Comparison of ENCODE assay signal across 18 mouse cellular contexts in genomic region chr5:102206456-102206855, GRCm38 (mm10).
A peak's percentile ranks its signal among the peaks of the same experiment; 100 is the strongest.
DNase-seq lines count a peak whose midpoint lies in the region; ATAC-seq lines count a peak whose summit lies in the region.
"Had no signal": no experiment of that assay in that cellular context is flagged by ENCODE, and none has a peak within 500 bp of the region (broad histone marks: within the 10 kb centered on the region; RNA-seq: fewer than 3 reads in every experiment).

No protein-coding gene starts in this region.

- no peak overlapping the region for H3K4me2 ChIP-seq in embryonic facial prominence, embryonic 13.5 days
- H3K4me2 ChIP-seq in hindbrain, embryonic 14.5 days (replicated peaks) = 0 out of 2 replicates have a peak overlapping the region, but pooled peaks have one; percentile 51
- H3K4me2 ChIP-seq in hindbrain, embryonic 16.5 days (ENCODE audit: low read length) = no peak overlapping the region; the same call in 1 of the 2 replicates
- peak overlapping the region; percentile 52; the same call in 1 of the 2 replicates for H3K4me2 ChIP-seq in kidney, embryonic 15.5 days
- 0 out of 2 replicates have a peak overlapping the region, but pooled peaks have one; percentile 52 for H3K4me2 ChIP-seq in neural tube, embryonic 15.5 days

- no peak overlapping the region for H3K4me3 ChIP-seq in embryonic facial prominence, embryonic 13.5 days
- H3K4me3 ChIP-seq in embryonic facial prominence, embryonic 10.5 days = no peak overlapping the region
- H3K4me3 ChIP-seq in hindbrain, embryonic 14.5 days (replicated peaks; ENCODE audit: low read length) = no peak overlapping the region
- no peak overlapping the region for H3K4me3 ChIP-seq in hindbrain, embryonic 16.5 days (ENCODE audit: low read length)
- no peak overlapping the region for H3K4me3 ChIP-seq in kidney, embryonic 15.5 days (replicated peaks)
- no peak overlapping the region for H3K4me3 ChIP-seq in neural tube, embryonic 15.5 days (replicated peaks)
- H3K4me3 ChIP-seq: erythroblast, embryonic 14.5 days; heart, adult 2 months; intestine, embryonic 15.5 days; limb, embryonic 12.5 days had no signal

- peaks cover 2% of the 10 kb centered on the region; the same call in 1 of the 2 replicates for H3K4me1 ChIP-seq in embryonic facial prominence, embryonic 13.5 days
- no peaks in the 10 kb centered on the region for H3K4me1 ChIP-seq in embryonic facial prominence, embryonic 10.5 days
- H3K4me1 ChIP-seq in hindbrain, embryonic 14.5 days (replicated peaks; ENCODE audit: control insufficient read depth, insufficient read depth, low read length) = 0 out of 2 replicates have a peak, but pooled peaks cover 4% of the 10 kb centered on the region
- H3K4me1 ChIP-seq in hindbrain, embryonic 16.5 days (ENCODE audit: control insufficient read depth, insufficient read depth, low read depth, low read length) = no peaks in the 10 kb centered on the region
- H3K4me1 ChIP-seq in kidney, embryonic 15.5 days = no peaks in the 10 kb centered on the region
- H3K4me1 ChIP-seq in neural tube, embryonic 15.5 days = no peaks in the 10 kb centered on the region
- H3K4me1 ChIP-seq: hindbrain, embryonic 10.5 days; intestine, embryonic 15.5 days; limb, embryonic 12.5 days; lung, embryonic 15.5 days had no signal

- WGBS in embryonic facial prominence, embryonic 13.5 days = 49% methylated on average over 4 of the region's 4 CpGs
- 57% methylated on average over 4 of the region's 4 CpGs for WGBS in embryonic facial prominence, embryonic 10.5 days
- 54% methylated on average over 4 of the region's 4 CpGs for WGBS in hindbrain, embryonic 14.5 days
- WGBS in hindbrain, embryonic 16.5 days = 54% methylated on average over 4 of the region's 4 CpGs
- WGBS in kidney, embryonic 15.5 days = 46% methylated on average over 4 of the region's 4 CpGs
- 57% methylated on average over 4 of the region's 4 CpGs for WGBS in neural tube, embryonic 15.5 days

- DNase-seq in embryonic facial prominence, embryonic 10.5 days (ENCODE audit: low spot score) = no peak
- DNase-seq in hindbrain, embryonic 14.5 days (ENCODE audit: low spot score) = no peak
- no peak for DNase-seq in kidney, adult 9 months

- no peaks in the 10 kb centered on the region for H3K36me3 ChIP-seq in embryonic facial prominence, embryonic 13.5 days
- H3K36me3 ChIP-seq in embryonic facial prominence, embryonic 10.5 days (replicated peaks) = no peaks in the 10 kb centered on the region
- H3K36me3 ChIP-seq in hindbrain, embryonic 14.5 days (replicated peaks; ENCODE audit: control insufficient read depth, insufficient read depth) = no peaks in the 10 kb centered on the region
- no peaks in the 10 kb centered on the region for H3K36me3 ChIP-seq in hindbrain, embryonic 16.5 days (ENCODE audit: control insufficient read depth, insufficient read depth, low read length)
- no peaks in the 10 kb centered on the region for H3K36me3 ChIP-seq in kidney, embryonic 15.5 days
- no peaks in the 10 kb centered on the region for H3K36me3 ChIP-seq in neural tube, embryonic 15.5 days
- H3K36me3 ChIP-seq: hindbrain, embryonic 10.5 days; intestine, embryonic 15.5 days; limb, embryonic 12.5 days; lung, embryonic 15.5 days; midbrain, embryonic 10.5 days had no signal

- peaks cover 4% of the 10 kb centered on the region; the same call in 1 of the 2 replicates for H3K27me3 ChIP-seq in embryonic facial prominence, embryonic 13.5 days
- H3K27me3 ChIP-seq in embryonic facial prominence, embryonic 10.5 days (replicated peaks; ENCODE audit: low read depth, poor library complexity, severe bottlenecking) = no peaks in the 10 kb centered on the region; the same call in 1 of the 2 replicates
- H3K27me3 ChIP-seq in hindbrain, embryonic 14.5 days (ENCODE audit: control insufficient read depth, insufficient read depth, low read length) = no peaks in the 10 kb centered on the region
- no peaks in the 10 kb centered on the region for H3K27me3 ChIP-seq in hindbrain, embryonic 16.5 days (replicated peaks; ENCODE audit: control insufficient read depth, insufficient read depth, low read length)
- H3K27me3 ChIP-seq in kidney, embryonic 15.5 days = no peaks in the 10 kb centered on the region
- H3K27me3 ChIP-seq in neural tube, embryonic 15.5 days (replicated peaks) = no peaks in the 10 kb centered on the region
- H3K27me3 ChIP-seq: CH12.LX; intestine, embryonic 15.5 days; limb, embryonic 12.5 days; lung, embryonic 15.5 days had no signal

- no peaks in the 10 kb centered on the region for H3K9me3 ChIP-seq in embryonic facial prominence, embryonic 13.5 days
- no peaks in the 10 kb centered on the region for H3K9me3 ChIP-seq in embryonic facial prominence, embryonic 10.5 days
- H3K9me3 ChIP-seq in hindbrain, embryonic 14.5 days (ENCODE audit: control insufficient read depth, low read length) = no peaks in the 10 kb centered on the region
- H3K9me3 ChIP-seq in hindbrain, embryonic 16.5 days (ENCODE audit: control insufficient read depth, low read length) = no peaks in the 10 kb centered on the region
- no peaks in the 10 kb centered on the region for H3K9me3 ChIP-seq in kidney, embryonic 15.5 days (replicated peaks)
- H3K9me3 ChIP-seq in neural tube, embryonic 15.5 days (replicated peaks) = no peaks in the 10 kb centered on the region
- H3K9me3 ChIP-seq: hindbrain, embryonic 10.5 days; intestine, embryonic 15.5 days; limb, embryonic 12.5 days; lung, embryonic 15.5 days; midbrain, embryonic 10.5 days had no signal

- no peak overlapping the region for H3K9ac ChIP-seq in embryonic facial prominence, embryonic 13.5 days
- H3K9ac ChIP-seq in hindbrain, embryonic 14.5 days = no peak overlapping the region
- H3K9ac ChIP-seq in hindbrain, embryonic 16.5 days (ENCODE audit: low read depth, low read length) = no peak overlapping the region
- H3K9ac ChIP-seq in kidney, embryonic 15.5 days = no peak overlapping the region
- H3K9ac ChIP-seq in neural tube, embryonic 15.5 days (replicated peaks) = no peak overlapping the region
- H3K9ac ChIP-seq: intestine, embryonic 15.5 days; limb, embryonic 12.5 days; lung, embryonic 15.5 days had no signal

- no peak overlapping the region for H3K27ac ChIP-seq in embryonic facial prominence, embryonic 13.5 days
- no peak overlapping the region for H3K27ac ChIP-seq in embryonic facial prominence, embryonic 10.5 days (replicated peaks)
- H3K27ac ChIP-seq in hindbrain, embryonic 14.5 days = no peak overlapping the region
- H3K27ac ChIP-seq in hindbrain, embryonic 16.5 days (ENCODE audit: low read depth, low read length) = no peak overlapping the region
- H3K27ac ChIP-seq in kidney, embryonic 15.5 days = no peak overlapping the region
- H3K27ac ChIP-seq in neural tube, embryonic 15.5 days (replicated peaks) = no peak overlapping the region
- H3K27ac ChIP-seq: gastrocnemius, adult 2 months; heart, adult 2 months; hindbrain, embryonic 10.5 days; intestine, embryonic 15.5 days; layer of hippocampus, adult 2 months; left cerebral cortex, adult 2 months; limb, embryonic 12.5 days; lung, embryonic 15.5 days; midbrain, embryonic 10.5 days had no signal

- 0 out of 2 replicates have a peak, but pooled peaks have one; percentile 48 for ATAC-seq in embryonic facial prominence, embryonic 13.5 days (ENCODE audit: insufficient number of reproducible peaks, insufficient read depth, low FRiP score, low TSS enrichment, low read depth)
- ATAC-seq in hindbrain, embryonic 14.5 days (ENCODE audit: low FRiP score) = no peak
- no peak for ATAC-seq in hindbrain, embryonic 16.5 days
- ATAC-seq in kidney, embryonic 15.5 days (replicated peaks; ENCODE audit: low FRiP score) = no peak
- ATAC-seq in neural tube, embryonic 15.5 days (ENCODE audit: low FRiP score) = no peak

Comparison
In these comparisons a context has a peak if more than half of its experiments do, and no peak if none do; other contexts are left out.
1. H3K4me2 ChIP-seq: peak in hindbrain, embryonic 14.5 days (single experiment), kidney, embryonic 15.5 days (single experiment) and neural tube, embryonic 15.5 days (single experiment); none in embryonic facial prominence, embryonic 13.5 days (single experiment) and hindbrain, embryonic 16.5 days (single experiment).